Mouse (Mus musculus) E14TG2a.4 (cell line): Measurements from ENCODE around the gene Tmem229b.

ENCODE experiments used
- CTCF ChIP-seq: conservative IDR thresholded peaks from 2 replicates; pipeline ENCODE4 v1.5.1; 2014; ENCODE audit warnings: low read length
- POU5F1 ChIP-seq: IDR thresholded peaks from 2 replicates; pipeline ENCODE4 v1.6.1; 2014; ENCODE audit warnings: low read length, borderline replicate concordance

DNA sequence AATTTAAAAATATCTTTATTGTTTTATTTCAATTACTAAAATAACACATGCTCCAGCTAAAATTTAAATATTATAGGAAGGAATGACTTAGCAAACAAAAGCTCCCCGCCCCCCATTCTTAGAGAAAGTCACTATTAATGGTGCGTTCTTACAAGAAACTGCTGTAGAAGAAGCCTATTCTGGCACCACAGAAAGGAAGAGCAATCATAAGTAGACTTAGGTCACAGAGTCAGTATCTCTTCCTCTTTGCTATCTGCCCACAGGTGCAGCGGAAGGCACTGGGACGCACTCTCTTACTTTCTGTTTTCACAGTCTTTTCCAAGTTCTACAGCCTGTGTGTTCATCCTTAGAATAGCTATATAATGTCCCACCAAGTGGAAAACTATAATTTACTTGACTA lies 31.6 kb downstream of the Tmem229b start:
- no peak for TF ChIP-seq CTCF
- TF ChIP-seq POU5F1, result no peak
